ENCODE assay signal across 8 mouse cellular contexts in the genomic region with DNA sequence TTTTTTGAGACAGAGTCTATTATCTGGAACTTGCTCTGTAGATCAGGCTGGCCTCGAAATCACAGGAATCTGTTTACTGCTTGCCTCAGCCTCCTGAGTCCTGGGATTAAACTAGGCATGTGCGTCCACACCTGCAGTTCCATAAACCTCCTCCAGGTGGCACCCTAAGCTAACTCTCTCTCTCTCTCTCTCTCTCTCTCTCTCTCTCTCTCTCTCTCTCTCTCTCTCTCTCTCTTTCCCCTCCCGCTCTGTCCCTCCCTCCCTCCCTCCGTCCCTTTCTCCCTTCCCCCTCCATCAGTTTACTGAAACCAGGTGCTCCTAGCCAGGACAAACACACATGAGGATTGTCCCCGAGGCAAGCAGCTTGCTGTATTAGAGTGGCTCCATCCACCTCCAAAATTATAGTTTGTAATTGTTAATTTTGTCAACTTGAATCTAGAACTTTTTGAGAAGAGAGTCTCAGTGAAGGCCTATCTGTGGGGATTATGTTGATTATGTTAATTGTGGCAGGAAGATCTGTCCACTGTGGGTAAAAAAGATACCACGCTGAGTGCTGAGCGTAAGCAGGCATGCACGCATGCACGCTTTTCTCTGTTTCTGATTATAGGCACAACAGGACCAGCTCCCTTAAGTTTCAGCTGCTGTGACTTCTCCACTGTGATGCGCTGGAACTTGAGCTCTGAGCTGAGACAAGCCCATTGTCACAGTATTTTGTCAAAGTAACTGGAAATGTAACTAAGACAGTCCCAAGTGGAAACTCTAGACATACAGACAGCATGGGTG. TPM values are rescaled to one million over a fixed set of nuclear protein-coding genes. Genes with fewer than 3 reads are reported as not detected.
A peak's percentile ranks its signal among the peaks of the same experiment; 100 is the strongest.
DNase-seq lines count a peak whose midpoint lies in the region; TF ChIP-seq lines count a peak whose summit lies in the region.
"Had no signal": no experiment of that assay in that cellular context is flagged by ENCODE, and none has a peak within 500 bp of the region (broad histone marks: within the 10 kb centered on the region; RNA-seq: fewer than 3 reads in every experiment).

No protein-coding gene starts in this region.

- H3K27ac ChIP-seq in cortical plate, adult 2 months (ENCODE audit: insufficient read depth, low read length), result no peak overlapping the region
- H3K27ac ChIP-seq: lung, embryonic 15.5 days had no signal

- no peak overlapping the region for H3K4me3 ChIP-seq in cortical plate, adult 2 months (ENCODE audit: insufficient read depth, low read length)
- H3K4me3 ChIP-seq: lung, embryonic 15.5 days had no signal

- H3K4me1 ChIP-seq in cortical plate, adult 2 months (ENCODE audit: control insufficient read depth, insufficient read depth, low read length), result no peaks in the 10 kb centered on the region
- H3K4me1 ChIP-seq: lung, embryonic 15.5 days had no signal

- peak; percentile 82 for TF ChIP-seq CTCF in cortical plate, adult 2 months (IDR thresholded peaks at IDR 0.05; ENCODE audit: extremely low read depth, insufficient read depth, low read length)

- intact Hi-C loops in gastrocnemius, postnatal 14 days (cut with DNase I; ENCODE audit: low total_unique reads), result loop anchor here (2.0 to 5.0 kb wide), 2 partner anchors 27 to 93 kb away; no protein-coding TSS in a partner anchor

- peak; percentile 71 to 82 for DNase-seq in CD8-positive naive resting alpha-beta T cell, adult 2 months (ENCODE audit: low read depth in 2 of 2, low spot score in 2 of 2)
- DNase-seq in Muller cell, postnatal 12 days (ENCODE audit: inconsistent ontology term), result peak; percentile 64
- peak; percentile 79 for DNase-seq in gastrocnemius, postnatal 14 days
- peak; percentile 79 to 83 for DNase-seq in layer of hippocampus, postnatal 36 days
- DNase-seq in mesoderm, embryonic 11.5 days (ENCODE audit: low read depth, low spot score), result peak; percentile 89
- peak; percentile 57 to 82 for DNase-seq in spleen, adult 18-20 months

- TF ChIP-seq POLR2A in cortical plate, adult 2 months (IDR thresholded peaks at IDR 0.05; ENCODE audit: extremely low read depth, insufficient read depth, low read length), result no peak

RNA-seq across cellular contexts. Expression of gene 6430531B16Rik, which starts 9.0 kb away (rescaled TPM):
- 1.3 and 1.8 TPM in 2 replicates for polyA plus RNA-seq in cortical plate, adult 2 months (2012; rRNA removed)
- not detected for total RNA-seq in gastrocnemius, postnatal 14 days (2021)
- total RNA-seq in layer of hippocampus, postnatal 36 days (2021), result under 1 TPM; 0.72 to 0.78 TPM

RNA-seq across cellular contexts. Expression of gene Adam8, which starts 22.8 kb away (rescaled TPM):
- 6.2 and 6.5 TPM in 2 replicates for polyA plus RNA-seq in cortical plate, adult 2 months (2012; rRNA removed)
- under 1 TPM; 0.59 to 0.75 TPM for total RNA-seq in gastrocnemius, postnatal 14 days (2021)
- total RNA-seq in layer of hippocampus, postnatal 36 days (2021), result 1 to 10 TPM; 5.7 to 6.9 TPM

RNA-seq across cellular contexts. Expression of gene Utf1, which starts 25.9 kb away (rescaled TPM):
- polyA plus RNA-seq in cortical plate, adult 2 months (2012; rRNA removed), result 0.08 TPM in 1 of 2 replicates, not detected in the other
- total RNA-seq in gastrocnemius, postnatal 14 days (2021), result not detected
- total RNA-seq in layer of hippocampus, postnatal 36 days (2021), result not detected
